Mouse (Mus musculus) liver, embryonic 12.5 days (tissue): ENCODE data around the gene Inmt. TPM values are rescaled to one million over a fixed set of nuclear protein-coding genes. Genes with fewer than 3 reads are reported as not detected.

Experiments used
- ATAC-seq: fragments of 200-750 bp; cut with Nextera tagmentation; 2 replicates; pipeline ENCODE4 v1.8.0; 2017; ENCODE audit warnings: moderate number of reproducible peaks, mild to moderate bottlenecking, moderate library complexity
- H3K27ac ChIP-seq: fragments of 300-500 bp; sonication (generic); 2 replicates; pipeline ENCODE4 v1.5.1; 2016; ENCODE audit warnings: mild to moderate bottlenecking
- H3K27me3 ChIP-seq: fragments of 300-500 bp; sonication (generic); replicated peaks from 2 replicates; pipeline ENCODE4 v1.6.1; 2016; ENCODE audit warnings: mild to moderate bottlenecking, moderate library complexity
- H3K36me3 ChIP-seq: fragments of 300-500 bp; sonication (generic); 2 replicates; pipeline ENCODE4 v1.6.1; 2016; ENCODE audit warnings: mild to moderate bottlenecking, moderate library complexity
- H3K4me1 ChIP-seq: fragments of 300-500 bp; sonication (generic); 2 replicates; pipeline ENCODE4 v1.6.1; 2016
- H3K4me2 ChIP-seq: fragments of 300-500 bp; sonication (generic); 2 replicates; pipeline ENCODE4 v1.6.1; 2016; ENCODE audit warnings: mild to moderate bottlenecking, moderate library complexity
- H3K4me3 ChIP-seq: fragments of 300-500 bp; sonication (generic); 2 replicates; pipeline ENCODE4 v1.5.1; 2016; ENCODE audit warnings: mild to moderate bottlenecking, moderate library complexity
- H3K9ac ChIP-seq: fragments of 300-500 bp; sonication (generic); 2 replicates; pipeline ENCODE4 v1.6.1; 2016; ENCODE audit warnings: mild to moderate bottlenecking, moderate library complexity
- H3K9me3 ChIP-seq: fragments of 300-500 bp; sonication (generic); replicated peaks from 2 replicates; pipeline ENCODE4 v1.6.1; 2016; ENCODE audit warnings: mild to moderate bottlenecking, moderate library complexity
- WGBS: fragments of 180-500 bp; shearing (Covaris S2); methylation state at CpG from one replicate; pipeline ENCODE4 v1.1.7; 2016; ENCODE audit not compliant: insufficient replicate concordance; 5-methylcytosine and 5-hydroxymethylcytosine counted together
- polyA plus RNA-seq: library from polyadenylated mRNA; unstranded; fragments of >200 nt; fragmentation: Nextera tagmentation; extraction: Ambion mirVana; gene quantifications from 2 replicates; pipeline ENCODE4 v1.2.1, GENCODE M21; 2016

Inmt gene
- polyA plus RNA-seq, 1 experiment from 2014 or later: 0.63 TPM

- Histone ChIP-seq H3K9me3 (no peaks in the 10 kb centered on the region), H3K4me1 (no peaks in the 10 kb centered on the region), H3K27me3 (peaks cover under 1% of the 10 kb centered on the region; the same call in 1 of the 2 replicates), H3K4me2 (no peak overlapping the region), H3K9ac (no peak overlapping the region), H3K36me3 (no peaks in the 10 kb centered on the region), H3K4me3 (no peak overlapping the region), H3K27ac (no peak overlapping the region)
- ATAC-seq: no peak
- 66% methylated on average over 8 of the region's 8 CpGs for WGBS
Measured at GRCm38 (mm10) chr6:55163046-55163584, 11.7 kb downstream of the Inmt start.

DNA sequence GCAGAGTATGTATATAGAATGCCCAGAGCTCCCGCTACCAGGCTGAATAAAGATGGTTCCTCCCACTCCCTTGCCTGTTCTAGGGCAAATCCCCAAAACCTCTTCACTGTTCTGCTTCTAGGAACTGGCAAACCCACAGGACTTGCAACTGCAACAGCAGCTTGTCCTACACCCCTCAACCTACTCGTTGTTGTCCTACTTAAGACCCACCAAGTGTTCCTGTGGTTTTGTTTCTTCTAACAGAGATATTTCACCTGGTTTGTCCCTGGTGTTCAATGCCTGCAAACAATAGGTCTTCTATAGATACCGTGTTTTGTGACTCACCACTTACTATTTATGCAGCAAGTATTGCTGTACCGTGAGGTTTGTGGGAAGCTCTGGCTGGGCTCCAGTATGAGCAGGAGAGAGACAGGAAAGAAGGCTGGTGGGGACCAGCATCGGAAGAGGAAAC is 13.5 kb downstream of the Inmt start:
- Histone ChIP-seq H3K4me3 (no peak overlapping the region), H3K27ac (no peak overlapping the region)
- 51% methylated on average over 5 of the region's 5 CpGs for WGBS

GRCm38 (mm10) chr6:55159256-55159655 is 15.6 kb downstream of the Inmt start:
- H3K27me3 ChIP-seq: no peaks in the 10 kb centered on the region; the same call in 1 of the 2 replicates
- WGBS: 58% methylated on average over 1 of the region's 1 CpGs
- no peaks in the 10 kb centered on the region for H3K36me3 ChIP-seq
- H3K9me3 ChIP-seq: no peaks in the 10 kb centered on the region
- H3K27ac ChIP-seq: no peak overlapping the region
- no peaks in the 10 kb centered on the region for H3K4me1 ChIP-seq
- no peak overlapping the region for H3K4me2 ChIP-seq
- H3K9ac ChIP-seq: no peak overlapping the region
- no peak for ATAC-seq
- no peak overlapping the region for H3K4me3 ChIP-seq

More for the DNA sequence above, 13.5 kb downstream of the Inmt start:
- H3K4me1 ChIP-seq: no peaks in the 10 kb centered on the region
- H3K4me2 ChIP-seq: no peak overlapping the region
- no peaks in the 10 kb centered on the region for H3K36me3 ChIP-seq
- no peak for ATAC-seq
- no peaks in the 10 kb centered on the region for H3K9me3 ChIP-seq
- H3K27me3 ChIP-seq: no peaks in the 10 kb centered on the region
- H3K9ac ChIP-seq: no peak overlapping the region

DNA sequence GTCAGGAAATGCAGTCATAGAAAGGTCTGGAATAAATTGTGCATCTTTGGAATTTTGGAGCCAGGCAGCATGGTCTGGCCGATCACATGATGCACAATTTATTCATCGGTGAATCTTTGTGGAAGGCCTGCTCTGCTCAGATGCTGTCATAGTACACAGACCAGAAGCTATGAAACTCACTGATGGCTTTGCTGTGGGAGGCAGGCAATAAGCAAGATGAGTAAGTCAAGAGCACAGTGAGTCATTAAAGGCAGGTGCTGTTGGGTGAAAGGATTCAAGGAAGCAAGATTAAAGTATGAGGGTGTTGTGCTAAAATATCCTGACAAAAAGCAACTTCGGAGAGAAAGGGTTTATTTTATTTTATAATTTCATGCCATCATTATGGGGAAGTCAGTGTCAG is 22.6 kb downstream of the Inmt start:
- Histone ChIP-seq H3K9ac (no peak overlapping the region), H3K4me3 (no peak overlapping the region), H3K4me2 (no peak overlapping the region), H3K9me3 (no peaks in the 10 kb centered on the region), H3K4me1 (no peaks in the 10 kb centered on the region), H3K27ac (no peak overlapping the region), H3K27me3 (no peaks in the 10 kb centered on the region; the same call in 1 of the 2 replicates), H3K36me3 (no peaks in the 10 kb centered on the region)
- 71% methylated on average over 3 of the region's 3 CpGs for WGBS
- ATAC-seq: no peak

DNA sequence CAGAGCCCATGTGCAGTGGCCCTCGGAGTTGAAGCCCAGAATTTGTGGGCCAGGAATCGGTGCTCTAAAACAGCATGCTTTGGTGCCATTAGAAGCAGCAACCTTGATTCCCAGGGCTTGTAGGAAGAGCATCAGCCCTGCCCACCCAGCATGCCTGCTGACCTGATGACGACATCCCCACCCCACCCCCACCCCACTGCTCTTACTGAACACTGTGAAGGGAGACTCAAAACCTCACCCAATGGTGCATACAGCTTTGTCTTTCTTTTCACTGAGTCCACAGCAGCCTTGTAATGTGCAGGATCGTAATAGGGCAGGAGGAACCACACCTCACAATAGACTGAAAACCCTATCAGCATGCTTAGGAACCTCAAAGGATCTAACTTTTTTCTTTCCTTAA is 28.7 kb downstream of the Inmt start:
- H3K9me3 ChIP-seq: 0 out of 2 replicates have a peak, but pooled peaks cover 5% of the 10 kb centered on the region
- H3K9ac ChIP-seq: no peak overlapping the region
- H3K27ac ChIP-seq: no peak overlapping the region
- ATAC-seq: no peak
- H3K4me2 ChIP-seq: no peak overlapping the region
- H3K4me1 ChIP-seq: no peaks in the 10 kb centered on the region
- no peaks in the 10 kb centered on the region for H3K27me3 ChIP-seq
- 44% methylated on average over 4 of the region's 4 CpGs for WGBS
- no peak overlapping the region for H3K4me3 ChIP-seq
- no peaks in the 10 kb centered on the region for H3K36me3 ChIP-seq

DNA sequence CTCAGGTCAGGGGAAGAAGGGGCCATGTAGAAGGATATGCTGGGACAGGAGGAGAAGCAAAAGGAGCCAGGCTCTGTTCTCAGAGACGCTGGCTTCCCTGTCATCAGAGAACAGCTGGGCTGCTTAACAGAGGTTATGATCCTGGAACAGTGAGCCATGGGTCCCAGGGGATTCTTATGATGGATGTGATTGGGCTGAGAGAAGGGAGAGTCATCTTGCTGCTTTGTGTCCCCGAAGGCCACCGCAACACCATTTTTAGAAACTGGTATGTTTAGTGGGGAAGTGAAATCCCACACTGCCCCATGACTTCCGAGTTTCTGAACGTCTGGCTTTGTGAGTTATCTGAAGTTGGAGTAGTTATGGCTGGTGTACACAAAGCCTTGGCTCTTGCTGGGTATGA is 29.6 kb downstream of the Inmt start:
- WGBS: 52% methylated on average over 5 of the region's 5 CpGs
- H3K4me2 ChIP-seq: no peak overlapping the region
- H3K27me3 ChIP-seq: no peaks in the 10 kb centered on the region

GRCm38 (mm10) chr6:55138343-55138742 is 36.5 kb downstream of the Inmt start:
- Histone ChIP-seq H3K9ac (no peak overlapping the region), H3K4me3 (no peak overlapping the region), H3K4me2 (no peak overlapping the region), H3K4me1 (no peaks in the 10 kb centered on the region), H3K9me3 (0 out of 2 replicates have a peak, but pooled peaks cover under 1% of the 10 kb centered on the region), H3K36me3 (no peaks in the 10 kb centered on the region), H3K27ac (no peak overlapping the region), H3K27me3 (no peaks in the 10 kb centered on the region)
- ATAC-seq: no peak

More for the DNA sequence above, 29.6 kb downstream of the Inmt start:
- Histone ChIP-seq H3K36me3 (no peaks in the 10 kb centered on the region), H3K4me1 (no peaks in the 10 kb centered on the region), H3K9me3 (0 out of 2 replicates have a peak, but pooled peaks cover 5% of the 10 kb centered on the region), H3K9ac (no peak overlapping the region), H3K27ac (no peak overlapping the region), H3K4me3 (no peak overlapping the region)
- no peak for ATAC-seq

GRCm38 (mm10) chr6:55133425-55133824 is 41.4 kb downstream of the Inmt start:
- Histone ChIP-seq H3K9me3 (no peaks in the 10 kb centered on the region), H3K4me2 (no peak overlapping the region), H3K4me3 (no peak overlapping the region), H3K27ac (no peak overlapping the region), H3K36me3 (no peaks in the 10 kb centered on the region), H3K9ac (no peak overlapping the region), H3K4me1 (no peaks in the 10 kb centered on the region), H3K27me3 (no peaks in the 10 kb centered on the region)
- 67% methylated on average over 1 of the region's 1 CpGs for WGBS
- no peak for ATAC-seq

GRCm38 (mm10) chr6:55132794-55133193 is 42.0 kb downstream of the Inmt start, which contains the start of gene Crhr2:
TSS of gene Crhr2 (minus strand) at chr6:55133016.
- H3K27ac ChIP-seq: no peak within 1 kb of the TSS
- 66% methylated on average over 10 of the region's 10 CpGs for WGBS
- H3K4me3 ChIP-seq: no peak within 1 kb of the TSS
- no peaks in the 10 kb centered on the region; the same call in 1 of the 2 replicates for H3K27me3 ChIP-seq
- no peaks in the 10 kb centered on the region for H3K4me1 ChIP-seq
- H3K36me3 ChIP-seq: no peaks in the 10 kb centered on the region
- no peak within 1 kb of the TSS for H3K4me2 ChIP-seq
- H3K9ac ChIP-seq: no peak within 1 kb of the TSS
- no peak for ATAC-seq
- no peaks in the 10 kb centered on the region for H3K9me3 ChIP-seq

DNA sequence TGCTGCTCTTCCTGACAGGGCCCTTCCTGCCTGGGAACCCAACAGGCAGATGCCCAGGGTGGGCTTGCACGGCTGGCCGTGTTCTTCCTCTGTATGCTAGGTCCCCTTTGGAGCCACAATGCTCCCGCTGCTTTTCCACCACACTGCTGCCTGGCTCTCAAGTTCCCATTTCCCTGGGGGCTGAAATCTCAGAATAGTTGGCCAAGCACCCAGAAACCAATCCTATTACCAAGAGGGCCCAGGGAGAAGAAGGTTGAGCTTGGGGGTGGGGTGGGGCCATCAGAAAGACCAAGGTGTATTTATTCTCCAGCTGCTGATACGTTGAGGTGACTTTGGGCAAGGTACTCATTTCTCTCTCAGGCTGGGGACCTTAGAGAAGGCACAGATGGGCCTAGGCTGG is 43.5 kb downstream of the Inmt start:
- H3K4me2 ChIP-seq: no peak overlapping the region
- 66% methylated on average over 4 of the region's 4 CpGs for WGBS
- no peaks in the 10 kb centered on the region for H3K9me3 ChIP-seq
- no peak overlapping the region for H3K9ac ChIP-seq
- H3K4me3 ChIP-seq: no peak overlapping the region
- no peak overlapping the region for H3K27ac ChIP-seq
- no peaks in the 10 kb centered on the region for H3K4me1 ChIP-seq
- no peaks in the 10 kb centered on the region for H3K36me3 ChIP-seq
- ATAC-seq: no peak
- H3K27me3 ChIP-seq: no peaks in the 10 kb centered on the region; the same call in 1 of the 2 replicates

DNA sequence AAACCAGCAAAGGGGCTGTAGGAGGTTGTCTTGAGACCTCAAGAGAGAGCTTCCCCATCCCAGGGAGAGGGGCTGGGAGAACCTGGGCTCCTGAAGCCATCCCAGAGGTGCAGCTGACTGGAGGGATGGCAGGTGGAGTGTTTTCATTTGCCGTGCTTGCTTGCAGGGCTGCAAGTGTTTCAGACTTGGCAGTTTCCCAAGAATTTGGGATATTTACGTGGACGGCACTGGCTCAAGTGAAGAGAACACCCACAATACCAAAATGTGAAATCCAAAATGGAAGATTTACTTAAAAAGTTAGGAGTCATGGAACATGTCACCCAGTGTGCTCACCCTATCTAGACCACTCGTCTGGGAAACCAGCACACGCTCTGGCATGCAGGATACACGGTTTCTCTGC is 44.2 kb downstream of the Inmt start:
- no peak for ATAC-seq
- Histone ChIP-seq H3K9ac (no peak overlapping the region), H3K27me3 (no peaks in the 10 kb centered on the region; the same call in 1 of the 2 replicates), H3K27ac (no peak overlapping the region), H3K4me1 (no peaks in the 10 kb centered on the region), H3K4me3 (no peak overlapping the region), H3K4me2 (no peak overlapping the region), H3K36me3 (no peaks in the 10 kb centered on the region), H3K9me3 (no peaks in the 10 kb centered on the region)
- WGBS: 66% methylated on average over 6 of the region's 6 CpGs

DNA sequence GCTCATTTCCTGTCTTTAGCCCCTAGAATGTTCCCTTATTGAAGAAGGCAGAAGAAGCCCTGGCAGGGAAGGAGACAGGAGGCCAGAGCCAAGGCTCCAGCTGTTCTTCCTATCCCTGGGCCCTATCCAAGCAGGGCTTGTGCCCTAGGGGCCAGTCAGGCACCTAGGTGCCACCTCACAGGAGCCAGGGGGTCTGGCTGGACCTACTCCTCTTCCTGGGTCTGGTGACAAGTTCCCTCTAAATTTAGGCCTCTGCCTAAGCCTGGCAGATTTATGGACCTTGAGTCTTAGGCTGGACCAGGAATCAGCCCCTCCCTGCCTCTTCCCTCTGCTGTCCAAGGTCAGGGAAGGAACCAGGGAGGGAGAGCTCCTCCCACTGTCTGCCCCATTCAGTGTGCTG is 46.5 kb downstream of the Inmt start:
- Histone ChIP-seq H3K27ac (no peak overlapping the region), H3K4me1 (no peaks in the 10 kb centered on the region), H3K4me3 (no peak overlapping the region), H3K4me2 (no peak overlapping the region), H3K9me3 (no peaks in the 10 kb centered on the region), H3K27me3 (peaks cover 12% of the 10 kb centered on the region), H3K9ac (no peak overlapping the region), H3K36me3 (no peaks in the 10 kb centered on the region)
- ATAC-seq: no peak

DNA sequence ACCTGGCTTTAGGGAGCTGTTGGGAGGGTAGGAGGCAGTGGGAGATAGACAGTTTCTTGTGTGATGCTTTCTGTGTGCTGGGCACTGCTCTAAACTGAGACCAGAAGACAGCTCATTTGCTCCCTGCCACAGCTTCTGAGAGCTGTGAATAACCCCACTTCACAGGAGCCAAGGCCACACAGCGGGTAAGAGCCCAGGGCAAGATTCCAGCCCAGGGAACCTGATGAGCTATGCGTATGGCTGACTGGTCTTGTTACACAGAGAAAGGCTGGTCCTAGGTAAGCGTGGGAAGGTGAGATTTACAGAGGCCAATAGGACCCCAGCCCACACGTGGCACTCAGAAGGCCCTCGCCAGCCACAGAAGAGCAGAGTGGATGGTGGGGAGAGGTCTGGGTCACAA is 48.3 kb downstream of the Inmt start:
- Histone ChIP-seq H3K27ac (no peak overlapping the region), H3K36me3 (no peaks in the 10 kb centered on the region), H3K9ac (no peak overlapping the region), H3K4me3 (no peak overlapping the region), H3K4me1 (no peaks in the 10 kb centered on the region), H3K27me3 (peaks cover 18% of the 10 kb centered on the region), H3K4me2 (no peak overlapping the region), H3K9me3 (no peaks in the 10 kb centered on the region)
- no peak for ATAC-seq
- WGBS: 58% methylated on average over 5 of the region's 5 CpGs
